Mouse (Mus musculus) activated CD4-positive, CD25-positive, alpha-beta regulatory T cell, adult 4 months (primary cell): Measurements from ENCODE around the gene Gm20388. TPM values are rescaled to one million over a fixed set of nuclear protein-coding genes. Genes with fewer than 3 reads are reported as not detected.

Experiments used
- ATAC-seq: one replicate; pipeline ENCODE4 v1.8.0; 2017
- polyA plus RNA-seq, 2 experiments: library from polyadenylated mRNA; unstranded; fragments of 100-300 nt; shearing (Covaris generic); gene quantifications; one replicate each; pipeline ENCODE4 v1.2.1; 2017

Gene Gm20388
- polyA plus RNA-seq, 2 experiments from 2014 or later, result 9.9 to 12.3 TPM

DNA sequence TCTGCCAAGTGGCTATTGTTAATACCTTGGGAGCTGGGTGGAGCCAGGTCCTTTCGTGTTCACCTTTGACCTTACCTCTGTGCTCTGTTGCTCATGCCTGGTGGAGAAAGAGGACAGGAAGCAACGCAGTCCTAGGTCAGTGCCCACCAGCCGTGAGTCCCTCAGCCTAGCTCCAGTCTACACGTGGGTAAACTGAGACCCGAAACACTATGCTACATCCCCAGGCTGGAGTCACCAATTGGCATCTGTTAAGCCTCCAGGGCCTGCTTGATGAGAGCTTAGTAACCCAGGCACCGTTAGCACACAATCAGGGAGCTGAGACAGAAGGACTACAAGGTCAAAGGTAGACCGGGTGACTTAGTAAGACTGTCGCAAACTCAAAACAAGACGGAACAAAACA lies 1087.3 kb downstream of the Gm20388 start:
- ATAC-seq, result no peak

DNA sequence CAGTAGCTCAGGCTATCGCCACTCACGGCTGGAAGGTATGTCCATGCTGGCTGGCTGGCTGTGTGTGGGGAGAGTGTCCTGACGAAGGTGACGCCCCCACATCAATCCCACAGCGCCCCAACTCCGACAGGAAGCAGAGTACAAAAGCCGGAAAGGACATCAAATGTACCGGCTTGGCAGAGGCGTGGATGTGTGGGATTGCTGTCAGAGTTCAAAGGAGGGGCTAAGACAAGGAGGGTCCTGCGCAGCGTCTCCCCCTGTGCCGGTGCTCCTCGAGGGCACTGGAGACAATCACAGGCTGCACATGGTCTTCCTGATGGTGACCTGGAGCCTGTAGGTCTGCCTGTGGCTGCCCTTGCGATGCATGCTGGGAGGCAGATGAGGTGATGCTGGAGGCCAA lies 1088.3 kb downstream of the Gm20388 start:
- no peak for ATAC-seq

DNA sequence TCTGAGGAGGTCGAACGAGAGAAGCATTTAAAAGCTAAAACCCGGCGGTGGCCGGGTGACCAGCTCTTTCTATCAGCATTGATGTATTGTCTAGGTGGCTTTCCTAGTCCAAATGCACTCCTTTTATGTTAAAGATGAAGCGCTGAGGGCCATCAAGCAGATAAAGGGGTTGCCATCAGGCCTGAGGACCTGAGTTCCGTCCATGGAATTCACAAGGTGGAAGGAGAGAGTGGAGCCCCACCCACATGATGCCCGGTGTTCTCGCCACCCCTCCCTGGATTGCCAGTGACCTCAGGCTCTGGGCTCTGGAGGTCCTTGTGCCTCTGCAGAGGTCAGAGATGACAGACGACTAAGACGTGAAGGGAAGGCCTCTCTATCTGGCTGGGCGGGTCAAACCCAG lies 1091.3 kb downstream of the Gm20388 start:
- no peak for ATAC-seq

DNA sequence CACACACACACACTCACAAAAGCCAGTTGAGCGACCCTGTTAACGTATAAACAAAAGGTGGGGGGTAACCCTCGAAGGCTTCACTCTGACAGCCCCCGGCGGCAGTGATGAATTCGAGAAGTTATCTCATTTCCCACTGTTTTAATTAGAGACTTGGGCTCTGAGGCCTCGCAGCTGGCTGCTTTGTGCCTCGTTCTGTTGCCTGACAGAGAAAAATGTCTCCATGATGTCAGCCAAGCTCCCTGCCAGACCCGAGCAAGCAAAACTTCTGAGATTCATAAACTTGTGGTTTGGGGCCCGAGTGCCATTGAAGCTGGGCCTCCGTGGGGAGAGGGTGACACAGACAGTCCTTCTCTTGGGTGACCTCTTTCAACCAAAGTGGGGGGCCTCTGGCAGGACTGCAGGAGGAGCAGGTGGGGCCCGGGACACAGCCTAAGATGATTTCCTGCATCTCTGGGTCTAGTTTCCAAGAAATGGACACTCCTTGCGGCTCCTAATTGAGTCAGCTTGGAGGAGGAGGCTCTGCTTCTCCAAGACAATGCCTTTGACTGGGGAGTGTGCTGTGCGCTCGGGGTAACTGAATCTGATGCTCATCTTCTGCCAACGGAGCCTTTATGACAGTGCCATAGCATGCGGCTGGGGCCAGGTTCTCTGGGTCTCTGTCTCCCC lies 1092.4 kb downstream of the Gm20388 start:
- no peak for ATAC-seq

DNA sequence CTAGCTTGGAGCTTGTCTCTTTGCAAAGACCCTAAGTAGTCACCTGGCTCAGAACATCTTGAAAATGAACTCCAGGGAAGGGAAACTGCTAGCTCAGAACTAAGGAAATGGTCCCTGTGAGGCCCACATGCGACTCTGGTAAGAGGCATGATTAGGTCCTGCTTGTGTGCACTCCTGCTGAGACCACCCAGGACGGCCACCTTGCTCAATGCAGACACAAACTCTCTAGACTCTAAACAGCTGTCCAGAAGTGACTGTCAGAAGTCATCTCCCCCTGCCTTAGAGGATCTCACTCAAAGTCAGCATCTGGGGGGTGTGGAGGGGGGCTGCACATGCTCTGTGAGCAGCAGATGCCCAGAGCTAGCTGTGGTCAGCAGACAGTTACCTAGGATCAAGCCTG lies 1093.0 kb downstream of the Gm20388 start:
- ATAC-seq, result no peak

DNA sequence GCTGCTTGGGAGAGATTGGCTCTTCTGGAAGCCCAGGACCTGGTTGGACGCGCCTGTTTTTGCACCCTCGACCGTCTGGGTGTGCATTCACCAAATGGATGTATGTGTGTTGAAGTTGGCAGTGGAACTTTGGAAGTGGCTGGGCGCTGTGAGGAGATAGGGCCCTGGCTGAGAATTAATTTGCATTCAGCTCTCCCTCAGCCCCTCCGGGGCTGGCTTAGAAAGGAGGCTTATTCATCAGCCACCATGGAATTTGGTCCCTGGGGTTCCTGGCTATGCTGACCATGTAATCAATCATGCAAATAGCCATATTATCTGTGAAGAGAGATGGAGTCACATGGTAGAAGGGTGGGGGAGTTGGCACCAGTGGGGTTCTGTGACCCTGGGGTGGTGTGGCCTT lies 1102.7 kb downstream of the Gm20388 start:
- no peak for ATAC-seq

DNA sequence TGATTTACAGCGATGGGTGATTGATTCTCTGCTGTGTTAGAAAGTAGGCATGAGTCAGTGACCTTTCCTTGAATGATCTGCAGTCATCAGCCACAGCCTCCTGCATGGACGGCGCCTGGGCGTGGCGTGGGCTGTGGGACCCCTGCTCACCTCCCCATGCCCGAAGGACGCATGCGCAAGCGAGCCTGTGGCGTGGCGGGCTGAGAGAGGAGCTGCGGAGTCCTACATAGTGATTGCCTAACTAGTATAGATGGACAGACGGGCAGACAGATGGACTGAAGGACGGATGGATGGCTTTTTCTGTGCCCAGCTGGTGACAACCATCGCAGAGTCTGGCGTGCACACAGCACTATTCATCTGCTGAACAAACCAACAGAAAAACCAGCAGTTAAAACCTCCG lies 1106.0 kb downstream of the Gm20388 start:
- no peak for ATAC-seq

DNA sequence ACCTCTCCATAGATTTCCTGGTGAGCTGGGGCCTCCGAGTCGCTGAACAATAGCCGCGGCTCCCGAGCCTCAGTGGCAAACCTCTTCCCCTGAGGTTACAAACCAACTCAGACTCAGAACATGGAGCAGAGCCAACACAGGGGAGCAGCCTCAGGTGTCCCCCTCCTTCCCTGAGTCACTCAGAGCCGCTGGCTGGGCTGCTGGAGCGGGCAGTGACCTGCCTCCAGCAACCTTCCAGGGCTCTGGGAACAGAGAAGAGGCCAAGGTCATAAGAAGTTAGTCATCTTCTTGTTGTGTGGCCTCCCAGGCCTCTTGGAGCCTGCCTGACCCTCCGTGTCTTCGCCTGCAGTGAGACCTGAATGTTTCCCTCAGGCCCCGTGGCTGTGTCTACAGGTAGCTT lies 1107.6 kb downstream of the Gm20388 start:
- no peak for ATAC-seq

DNA sequence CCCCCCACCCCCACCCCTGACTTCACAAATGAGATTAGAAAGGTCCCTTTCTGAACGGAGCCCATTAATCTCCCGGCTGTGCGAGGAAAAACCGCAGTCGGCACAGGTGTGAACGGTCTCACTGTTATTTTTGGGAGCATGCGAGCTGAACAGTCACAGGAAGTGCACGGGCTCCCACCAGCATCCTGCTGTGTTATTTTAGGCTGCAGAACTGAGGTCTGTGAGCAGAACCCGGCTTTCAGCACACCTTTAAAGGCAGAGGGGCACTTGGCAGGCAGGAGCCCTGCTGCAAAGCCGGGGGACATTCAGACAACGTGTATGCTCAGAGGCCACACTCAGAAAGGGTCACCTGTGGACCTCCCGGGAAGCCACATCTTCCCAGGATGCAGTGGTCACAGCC lies 1110.8 kb downstream of the Gm20388 start:
- ATAC-seq, result no peak

DNA sequence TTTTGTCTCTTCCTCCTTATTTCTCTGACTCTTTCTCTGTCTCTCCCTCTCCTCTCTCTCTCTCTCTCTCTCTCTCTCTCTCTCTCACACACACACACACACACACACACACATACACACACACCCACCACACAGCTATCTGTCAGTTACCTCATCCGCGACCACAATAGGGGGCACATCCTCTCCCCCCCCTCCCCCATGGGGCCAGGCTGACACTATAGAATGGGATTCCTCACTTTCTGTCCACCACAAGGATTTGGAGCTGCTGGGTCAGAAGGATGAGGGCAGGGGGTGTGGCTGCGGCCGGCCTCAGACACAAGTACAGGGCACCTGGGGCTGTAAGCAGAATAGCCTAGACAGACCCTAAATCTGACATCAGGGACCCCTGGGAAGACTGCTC lies 1112.4 kb downstream of the Gm20388 start:
- ATAC-seq, result no peak

DNA sequence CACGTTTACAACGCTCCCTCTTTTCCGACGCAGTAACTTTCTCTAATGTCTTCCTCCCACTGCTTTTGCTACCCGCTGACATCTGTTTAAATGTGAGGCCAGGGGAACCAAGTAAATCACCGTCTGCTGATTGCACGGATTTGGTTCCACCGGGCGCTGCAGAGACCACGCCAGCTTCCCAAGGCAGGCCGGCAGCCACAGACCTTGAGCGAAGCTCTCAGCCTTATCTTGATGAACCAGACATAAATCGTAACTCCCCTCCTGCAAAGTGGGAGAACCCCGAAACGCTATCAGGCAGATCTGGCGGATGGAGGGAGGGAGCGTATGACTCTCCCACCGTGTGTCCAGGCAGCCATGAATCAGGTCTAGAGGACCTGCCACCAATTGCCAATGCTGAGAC lies 1113.1 kb downstream of the Gm20388 start:
- no peak for ATAC-seq

DNA sequence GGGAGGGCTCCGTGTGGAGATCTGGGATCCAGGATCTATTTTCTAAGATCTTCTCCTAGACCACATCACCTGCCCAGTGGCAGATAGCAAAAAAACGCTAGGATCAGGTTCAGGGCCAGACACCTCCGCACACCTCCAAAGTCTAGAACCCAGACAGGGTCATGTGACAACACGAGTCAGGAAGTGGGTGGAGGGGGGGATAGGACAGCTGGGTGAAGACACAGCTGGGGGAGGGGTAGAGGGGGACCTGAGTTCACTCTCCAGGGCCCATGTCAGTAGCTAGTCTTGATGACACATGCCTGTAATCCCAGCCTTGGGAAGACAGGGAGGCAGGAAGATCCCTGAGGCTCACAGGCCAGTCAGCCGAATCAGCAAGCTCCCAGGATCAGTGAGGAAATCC lies 1114.8 kb downstream of the Gm20388 start:
- ATAC-seq, result no peak

DNA sequence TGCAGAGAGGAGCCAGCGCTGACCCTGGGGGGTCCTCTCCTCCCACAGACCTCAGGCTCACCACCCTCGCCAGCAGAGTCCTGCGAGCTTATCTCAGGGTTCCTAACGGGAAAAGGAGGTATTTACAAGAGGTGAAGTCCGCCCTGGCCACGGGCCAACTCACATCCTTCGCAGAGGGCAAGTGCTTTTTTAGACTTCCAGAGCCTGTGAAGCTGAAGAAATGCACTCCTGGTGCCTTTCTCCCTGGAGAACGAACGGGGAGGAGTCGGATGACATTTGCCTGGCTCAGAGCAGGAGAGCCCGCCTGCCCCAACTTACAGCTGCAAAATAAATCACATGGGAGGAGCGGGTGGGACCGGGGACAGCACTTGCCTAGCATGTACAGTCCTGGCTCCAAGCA lies 1117.1 kb downstream of the Gm20388 start:
- no peak for ATAC-seq

DNA sequence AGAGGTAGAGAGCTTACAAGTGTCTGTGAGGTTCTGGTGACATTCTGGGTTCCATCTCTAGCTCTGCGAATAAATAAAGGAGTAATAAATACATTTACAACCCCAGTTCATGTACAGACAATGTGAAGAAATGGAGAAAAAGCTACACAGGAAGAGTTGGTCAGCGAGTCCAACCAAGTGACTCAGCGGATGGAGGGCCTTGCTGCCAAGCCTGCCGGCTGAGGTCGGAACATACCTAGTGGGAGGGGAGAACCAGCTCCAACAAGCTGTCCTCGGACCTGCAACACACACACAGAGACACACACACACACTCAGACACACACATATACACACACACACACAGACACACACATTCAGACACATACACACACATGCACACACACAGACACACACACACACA lies 1118.4 kb downstream of the Gm20388 start:
- no peak for ATAC-seq

DNA sequence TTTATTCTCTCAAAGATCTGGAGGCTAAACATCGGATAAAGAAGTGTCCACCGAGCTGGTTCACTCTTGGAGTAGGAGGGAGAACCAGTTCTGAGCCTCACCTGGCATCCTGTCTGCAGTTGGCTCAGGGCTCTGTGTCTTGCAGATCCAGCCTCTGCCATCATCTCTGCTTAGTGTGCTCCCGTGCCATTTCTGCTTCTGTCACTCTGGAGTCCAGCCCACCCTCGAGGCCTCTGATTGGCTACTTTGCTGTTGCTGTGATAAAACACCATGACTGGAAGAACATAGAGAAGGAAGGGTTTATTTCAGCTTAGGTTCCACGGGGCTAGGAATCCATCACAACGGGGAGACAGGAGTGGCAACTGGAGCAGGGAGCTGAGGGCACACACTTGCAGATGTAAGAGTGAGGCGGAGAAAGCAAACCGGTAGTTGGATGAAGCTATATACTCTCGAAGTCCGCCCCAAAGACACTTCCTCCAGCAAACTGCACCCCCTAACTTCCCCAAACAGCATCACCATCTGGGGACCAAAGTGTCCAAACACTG lies 1119.9 kb downstream of the Gm20388 start:
- no peak for ATAC-seq

DNA sequence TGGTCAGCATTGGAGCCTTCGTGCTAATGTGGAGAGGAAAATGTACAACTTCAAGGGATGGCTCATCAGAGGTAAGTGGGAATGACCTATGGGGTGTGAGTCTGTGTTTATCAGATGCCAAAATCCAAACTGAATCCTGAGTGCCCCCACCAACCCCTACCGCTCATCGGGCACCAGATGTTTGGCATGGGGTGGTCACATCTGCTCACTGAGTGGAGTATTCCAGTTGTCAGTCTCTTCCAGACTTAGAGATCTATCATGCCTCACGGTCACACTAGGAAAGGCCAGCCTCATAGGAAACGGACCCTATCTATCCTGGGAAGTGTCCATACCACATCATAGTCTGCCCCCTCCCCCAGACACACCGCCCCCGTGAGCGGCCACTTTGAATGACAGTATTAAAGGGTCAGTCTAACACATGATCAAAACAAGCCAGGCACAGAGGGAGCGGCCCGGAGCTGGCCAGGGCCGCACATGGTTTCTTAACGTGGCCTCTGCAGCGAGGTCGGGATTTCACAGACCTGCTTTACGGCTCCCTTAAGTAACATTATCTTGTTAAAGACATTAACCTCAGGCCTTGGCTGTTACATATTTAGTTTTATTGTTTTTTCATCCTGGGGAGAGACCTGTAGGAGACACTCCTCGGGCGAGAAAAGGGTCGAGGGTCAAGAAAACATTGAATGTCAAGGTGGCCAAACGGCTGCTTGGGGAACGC lies 1122.8 kb downstream of the Gm20388 start:
- no peak for ATAC-seq

DNA sequence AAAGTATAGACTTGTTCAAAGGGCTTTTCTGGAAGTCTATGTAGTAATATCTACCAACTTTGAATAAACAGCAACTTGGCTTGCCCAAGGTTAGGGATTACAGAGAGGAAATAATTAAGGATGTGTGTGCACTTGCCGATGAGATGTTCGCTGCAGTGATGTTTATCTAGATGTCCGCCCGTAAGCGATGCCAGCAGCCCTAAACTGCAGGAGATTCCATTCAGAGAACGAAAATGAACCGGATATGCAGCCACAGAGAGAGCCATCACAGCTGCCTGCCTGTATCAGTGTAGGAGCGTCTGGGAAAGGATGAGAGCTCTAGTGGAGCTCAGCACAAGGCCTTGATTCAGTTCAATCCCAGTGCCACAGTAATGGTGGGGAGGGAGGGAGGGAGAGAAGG lies 1125.0 kb downstream of the Gm20388 start:
- no peak for ATAC-seq

DNA sequence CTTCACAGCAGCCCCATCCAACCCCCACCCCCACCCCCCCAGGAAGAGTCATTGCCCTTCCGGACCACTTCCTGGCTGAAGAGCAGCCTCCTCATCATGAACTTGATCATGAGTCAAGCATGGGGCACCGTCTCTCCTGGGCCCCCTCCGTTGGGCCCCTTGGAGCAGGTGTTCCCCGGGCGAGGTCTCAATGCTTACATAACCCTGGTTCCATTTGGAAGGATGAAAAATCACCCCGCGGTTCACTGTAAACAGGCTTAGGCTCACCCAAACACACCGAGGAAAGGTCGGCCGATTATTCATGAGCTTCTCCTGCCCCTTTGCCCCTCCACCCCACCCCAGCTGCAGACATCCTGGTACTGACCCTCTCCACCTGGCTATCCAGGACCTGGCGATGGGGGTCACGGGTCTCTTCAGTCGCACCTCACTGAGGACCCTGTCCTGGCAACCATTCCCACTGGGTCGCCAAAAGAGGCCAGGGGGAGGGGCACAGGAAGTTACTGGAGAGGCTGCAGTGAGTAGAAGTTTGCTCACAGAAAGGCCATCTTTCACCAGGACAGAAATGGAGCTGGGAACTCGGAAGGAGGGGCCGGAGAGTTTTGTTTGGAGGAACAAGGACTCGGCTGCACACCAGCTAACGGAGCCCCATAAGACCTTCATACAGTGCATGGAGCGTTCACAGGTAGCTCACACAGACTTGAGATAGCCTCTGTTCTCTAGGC lies 1133.2 kb downstream of the Gm20388 start:
- no peak for ATAC-seq

DNA sequence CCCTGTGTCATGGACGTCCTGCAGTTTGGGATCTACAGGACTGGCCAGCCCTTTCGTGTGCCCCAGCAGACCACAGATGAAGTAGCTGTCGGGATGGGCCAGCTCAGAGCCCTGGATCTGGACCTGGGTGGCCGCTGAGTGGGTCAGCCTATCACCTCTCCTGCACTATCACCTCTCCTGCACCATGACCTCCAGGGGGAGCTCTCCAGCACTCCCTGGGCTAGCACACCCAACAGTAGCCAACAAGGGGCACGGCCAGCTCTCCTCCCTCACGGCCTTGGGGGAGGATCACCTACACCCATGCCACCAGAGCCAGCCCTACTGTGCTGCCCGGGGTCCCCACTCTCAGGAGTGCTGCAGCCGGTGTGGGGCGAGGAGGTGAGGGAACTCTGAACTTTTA lies 1136.8 kb downstream of the Gm20388 start:
- ATAC-seq, result no peak

DNA sequence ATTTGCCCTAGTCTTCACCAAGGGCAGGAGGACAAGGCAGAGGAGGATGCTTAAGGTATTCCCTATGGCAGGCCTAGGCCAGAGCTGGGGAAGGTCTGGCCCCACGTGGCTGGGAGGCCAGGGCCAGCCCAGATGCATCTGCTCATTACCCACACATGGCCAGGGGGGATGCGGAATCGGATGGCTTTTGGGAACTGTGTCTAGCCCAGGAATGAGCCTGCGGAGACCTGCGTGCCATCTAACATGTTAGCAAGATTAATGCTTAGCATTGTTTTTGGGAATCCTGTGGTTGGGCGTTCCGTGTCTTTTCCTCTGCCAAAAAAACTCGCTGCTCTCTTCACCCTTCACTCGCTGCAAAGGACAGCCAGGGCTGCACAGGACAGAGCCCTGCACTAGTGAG lies 1147.4 kb downstream of the Gm20388 start:
- ATAC-seq, result no peak

DNA sequence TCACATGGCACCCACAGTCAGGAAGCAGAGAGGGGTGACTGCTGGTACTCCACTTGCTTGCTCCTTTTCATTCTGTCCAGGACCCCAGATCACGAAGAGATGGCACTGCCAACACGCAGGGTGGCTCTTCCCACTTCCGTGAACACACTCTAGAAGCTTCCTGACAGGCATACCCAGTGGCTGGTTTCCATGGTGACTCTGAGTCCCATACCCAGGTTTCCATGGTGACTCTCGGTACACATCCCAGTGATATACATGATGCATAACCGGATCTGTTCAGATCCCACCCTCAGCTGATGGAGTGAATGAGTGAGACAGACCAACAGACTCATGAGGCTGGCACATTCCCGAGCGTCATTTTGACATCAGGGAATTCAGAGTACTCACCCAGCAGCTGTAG lies 1148.5 kb downstream of the Gm20388 start:
- no peak for ATAC-seq

DNA sequence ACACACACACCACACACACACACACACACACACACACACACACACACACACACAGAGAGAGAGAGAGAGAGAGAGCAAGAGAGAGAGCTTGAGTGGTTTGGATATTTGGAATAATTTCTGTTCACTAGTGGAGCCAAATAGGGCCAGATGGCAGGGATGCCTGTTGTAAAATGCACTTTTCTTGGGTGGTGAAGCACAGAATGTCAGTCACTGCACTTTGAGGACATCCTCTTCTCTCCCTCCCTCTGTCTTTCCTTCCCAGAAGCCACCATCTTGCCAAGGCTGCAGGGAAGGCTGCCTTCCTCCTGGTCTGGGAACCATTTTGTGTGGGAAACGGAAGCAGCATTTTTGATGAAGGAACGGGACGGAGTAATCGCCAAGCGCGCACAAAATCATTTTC lies 1151.9 kb downstream of the Gm20388 start:
- no peak for ATAC-seq

DNA sequence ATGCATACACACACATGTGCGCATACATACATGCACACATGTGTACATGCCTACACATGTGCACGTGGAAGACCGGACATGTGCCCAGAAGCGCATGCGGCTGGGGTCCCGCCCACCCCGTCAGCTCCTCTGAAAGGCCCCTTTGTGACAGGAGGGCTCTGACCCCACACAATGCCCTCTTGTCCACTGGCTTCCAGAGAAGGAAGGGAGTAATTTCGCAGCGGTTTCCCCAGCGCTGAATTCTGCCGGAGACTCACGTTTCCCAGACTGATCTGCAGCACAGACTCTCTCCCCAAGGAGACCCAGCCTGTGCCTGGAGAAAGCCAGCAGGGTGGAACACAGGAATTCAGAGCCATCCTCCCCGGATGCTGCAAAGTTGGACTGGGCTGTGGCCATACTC lies 1153.0 kb downstream of the Gm20388 start:
- ATAC-seq, result no peak

DNA sequence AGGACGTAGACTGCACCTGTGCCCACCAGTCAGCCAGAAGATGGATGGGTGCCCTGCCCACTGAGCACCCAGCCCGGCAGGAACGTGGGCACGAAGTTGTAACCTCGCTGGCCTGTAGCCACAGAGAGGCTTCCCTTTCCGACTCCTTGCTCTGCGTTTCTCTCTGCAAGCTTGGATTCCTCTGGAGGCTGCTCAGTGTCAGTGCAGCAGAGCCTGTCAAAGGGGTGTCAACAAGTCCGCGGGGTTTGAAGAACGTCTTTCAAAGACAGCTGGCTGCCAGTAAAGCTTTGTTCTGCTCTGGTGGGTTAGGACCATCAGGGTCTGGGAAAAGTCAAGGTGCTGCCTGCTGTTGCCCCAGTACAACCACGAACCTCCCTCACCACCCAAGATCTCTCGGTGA lies 1160.8 kb downstream of the Gm20388 start:
- no peak for ATAC-seq
